Comparison of ENCODE assay signal across 19 mouse cellular contexts in the genomic region with DNA sequence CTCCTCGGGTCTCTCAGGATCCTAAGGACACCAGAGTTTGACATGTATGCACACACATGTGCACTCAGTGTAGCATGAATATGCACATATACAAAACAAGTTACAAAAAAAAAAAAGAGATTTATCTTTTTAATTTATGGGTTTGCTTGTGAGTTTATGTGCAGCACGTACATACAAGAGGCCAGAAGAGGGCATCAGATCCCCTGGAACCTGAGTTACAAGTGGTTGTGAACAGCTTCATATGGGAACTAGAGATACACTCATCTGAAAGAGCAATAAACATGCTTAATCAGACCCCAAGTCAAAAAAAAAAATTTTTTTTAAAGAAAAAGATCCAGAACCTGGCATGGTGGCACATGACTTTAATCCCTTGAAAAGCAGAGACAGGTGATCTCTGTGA. TPM values are rescaled to one million over a fixed set of nuclear protein-coding genes. Genes with fewer than 3 reads are reported as not detected.
DNase-seq lines count a peak whose midpoint lies in the region; ATAC-seq and TF ChIP-seq lines count a peak whose summit lies in the region.
"Had no signal": no experiment of that assay in that cellular context is flagged by ENCODE, and none has a peak within 500 bp of the region (broad histone marks: within the 10 kb centered on the region; RNA-seq: fewer than 3 reads in every experiment).

No protein-coding gene starts in this region.

- TF ChIP-seq CTCF in heart, postnatal 0 days (IDR thresholded peaks at IDR 0.05; ENCODE audit: low read depth) = peak; percentile 14; the same call in 1 of the 2 replicates
- 0 out of 2 replicates have a peak, but pooled peaks have one; percentile 8 for TF ChIP-seq CTCF in lung, embryonic 14.5 days (IDR thresholded peaks at IDR 0.05; ENCODE audit: low read depth)
- no peak for TF ChIP-seq CTCF in brain, embryonic 14.5 days (IDR thresholded peaks at IDR 0.05; ENCODE audit: borderline replicate concordance, extremely low read depth, insufficient read depth, insufficient read length)

- no peak for DNase-seq in heart, postnatal 0 days (ENCODE audit: low spot score)
- DNase-seq in heart, postnatal 10 days = no peak
- no peak for DNase-seq in lung, embryonic 14.5 days
- no peak for DNase-seq in lung, adult 18-20 months
- DNase-seq in CD4-positive helper T cell, adult 2 months (ENCODE audit: low read depth, low spot score) = peak; percentile 73
- DNase-seq in brain, embryonic 14.5 days (ENCODE audit: low read depth) = peak; percentile 32
- DNase-seq in cerebellum, postnatal 4 days (ENCODE audit: low spot score in 2 of 2) = no peak
- DNase-seq: cerebellum, adult 18-20 months; gastrocnemius, postnatal 10 days; right cerebral cortex, postnatal 25 days had no signal

- no peak for TF ChIP-seq POLR2A in brain, embryonic 14.5 days (IDR thresholded peaks at IDR 0.05; ENCODE audit: borderline replicate concordance, extremely low read depth, insufficient read depth, insufficient read length, poor library complexity, severe bottlenecking)

- 0 out of 2 replicates have a peak, but pooled peaks cover 2% of the 10 kb centered on the region for H3K36me3 ChIP-seq in heart, postnatal 0 days (replicated peaks; ENCODE audit: control insufficient read depth, insufficient read depth, low read length)
- H3K36me3 ChIP-seq in lung, embryonic 14.5 days (ENCODE audit: insufficient read depth) = peaks cover 2% of the 10 kb centered on the region
- 0 out of 2 replicates have a peak, but pooled peaks cover 2% of the 10 kb centered on the region for H3K36me3 ChIP-seq in hindbrain, embryonic 12.5 days

- peaks cover 71% of the 10 kb centered on the region for H3K27me3 ChIP-seq in heart, postnatal 0 days (ENCODE audit: control insufficient read depth, insufficient read depth, low read length)
- H3K27me3 ChIP-seq in lung, embryonic 14.5 days (ENCODE audit: insufficient read depth, low read length) = peaks cover 67% of the 10 kb centered on the region
- H3K27me3 ChIP-seq in hindbrain, embryonic 12.5 days = peaks cover 72% of the 10 kb centered on the region

- no peak overlapping the region for H3K9ac ChIP-seq in heart, postnatal 0 days (replicated peaks; ENCODE audit: low read depth, low read length)
- no peak overlapping the region for H3K9ac ChIP-seq in lung, embryonic 14.5 days
- no peak overlapping the region for H3K9ac ChIP-seq in hindbrain, embryonic 12.5 days
- H3K9ac ChIP-seq: embryonic facial prominence, embryonic 12.5 days; forebrain, embryonic 12.5 days; kidney, embryonic 15.5 days had no signal

- no peak for ATAC-seq in heart, postnatal 0 days (ENCODE audit: insufficient read depth, low read depth)
- no peak for ATAC-seq in lung, embryonic 14.5 days (ENCODE audit: insufficient read depth)
- ATAC-seq in hindbrain, embryonic 12.5 days (ENCODE audit: low FRiP score) = no peak

- H3K4me3 ChIP-seq in heart, postnatal 0 days (ENCODE audit: low read depth, low read length) = no peak overlapping the region
- no peak overlapping the region for H3K4me3 ChIP-seq in lung, embryonic 14.5 days (ENCODE audit: low read depth, low read length)
- no peak overlapping the region for H3K4me3 ChIP-seq in hindbrain, embryonic 12.5 days
- H3K4me3 ChIP-seq: embryonic facial prominence, embryonic 12.5 days; forebrain, embryonic 12.5 days; heart, embryonic 10.5 days; hindbrain, embryonic 10.5 days; kidney, embryonic 15.5 days had no signal

- no peaks in the 10 kb centered on the region for H3K9me3 ChIP-seq in heart, postnatal 0 days (replicated peaks; ENCODE audit: control insufficient read depth, low read length)
- H3K9me3 ChIP-seq in lung, embryonic 14.5 days (ENCODE audit: low read depth, low read length) = no peaks in the 10 kb centered on the region
- H3K9me3 ChIP-seq in hindbrain, embryonic 12.5 days (replicated peaks) = no peaks in the 10 kb centered on the region
- H3K9me3 ChIP-seq: embryonic facial prominence, embryonic 12.5 days; forebrain, embryonic 12.5 days; heart, embryonic 10.5 days; hindbrain, embryonic 10.5 days; kidney, embryonic 15.5 days had no signal

- intact Hi-C loops in heart, postnatal 10 days (cut with DNase I) = no loop called here

- H3K4me1 ChIP-seq in heart, postnatal 0 days (ENCODE audit: control insufficient read depth, insufficient read depth) = 0 out of 2 replicates have a peak, but pooled peaks cover 4% of the 10 kb centered on the region
- H3K4me1 ChIP-seq in lung, embryonic 14.5 days (ENCODE audit: insufficient read depth) = peaks cover 5% of the 10 kb centered on the region; the same call in 1 of the 2 replicates
- H3K4me1 ChIP-seq in hindbrain, embryonic 12.5 days = peaks cover 30% of the 10 kb centered on the region

- TF ChIP-seq EP300 in heart, postnatal 0 days (IDR thresholded peaks at IDR 0.05; ENCODE audit: low read depth) = no peak

- H3K27ac ChIP-seq in heart, postnatal 0 days (ENCODE audit: low read depth) = no peak overlapping the region
- H3K27ac ChIP-seq in lung, embryonic 14.5 days (ENCODE audit: low read depth) = no peak overlapping the region
- no peak overlapping the region for H3K27ac ChIP-seq in hindbrain, embryonic 12.5 days
- H3K27ac ChIP-seq: embryonic facial prominence, embryonic 12.5 days; forebrain, embryonic 12.5 days; heart, embryonic 10.5 days; hindbrain, embryonic 10.5 days; kidney, embryonic 15.5 days; macrophage had no signal

- WGBS in heart, postnatal 0 days = 25% methylated on average over 2 of the region's 2 CpGs
- 5% methylated on average over 2 of the region's 2 CpGs for WGBS in lung, embryonic 14.5 days
- 22% methylated on average over 2 of the region's 2 CpGs for WGBS in hindbrain, embryonic 12.5 days

- no peak overlapping the region for H3K4me2 ChIP-seq in heart, postnatal 0 days (ENCODE audit: low read depth, low read length)
- no peak overlapping the region for H3K4me2 ChIP-seq in lung, embryonic 14.5 days
- no peak overlapping the region for H3K4me2 ChIP-seq in hindbrain, embryonic 12.5 days (replicated peaks)
- H3K4me2 ChIP-seq: embryonic facial prominence, embryonic 12.5 days; forebrain, embryonic 12.5 days; kidney, embryonic 15.5 days had no signal

RNA-seq across cellular contexts. Expression of gene Pcgf1, which starts 2.7 kb away (rescaled TPM):
- total RNA-seq in heart, postnatal 0 days (2014; rRNA removed; ENCODE audit: low replicate concordance) = 12.1 and 14.8 TPM in 2 replicates
- polyA plus RNA-seq in heart, postnatal 0 days (2015; fragmentation: Nextera tagmentation; extraction: Ambion mirVana) = 13.2 and 14.7 TPM in 2 replicates
- total RNA-seq in heart, postnatal 10 days (2021) = 1 to 10 TPM; 6.9 to 8.7 TPM
- 28.5 and 29.9 TPM in 2 replicates for polyA plus RNA-seq in lung, embryonic 14.5 days (2014; fragmentation: Nextera tagmentation; extraction: Ambion mirVana)
- polyA plus RNA-seq in brain, embryonic 14.5 days (2012; rRNA removed) = 39.8 and 66.1 TPM in 2 replicates
- polyA plus RNA-seq in hindbrain, embryonic 12.5 days (2016; fragmentation: Nextera tagmentation; extraction: Ambion mirVana) = 39.1 and 39.5 TPM in 2 replicates

RNA-seq across cellular contexts. Expression of gene Tlx2, which starts 4.9 kb away (rescaled TPM):
- total RNA-seq in heart, postnatal 0 days (2014; rRNA removed; ENCODE audit: low replicate concordance) = not detected in 2 replicates
- not detected in 2 replicates for polyA plus RNA-seq in heart, postnatal 0 days (2015; fragmentation: Nextera tagmentation; extraction: Ambion mirVana)
- not detected for total RNA-seq in heart, postnatal 10 days (2021)
- 0.25 and 0.95 TPM in 2 replicates for polyA plus RNA-seq in lung, embryonic 14.5 days (2014; fragmentation: Nextera tagmentation; extraction: Ambion mirVana)
- 0.31 TPM in 1 of 2 replicates, not detected in the other for polyA plus RNA-seq in brain, embryonic 14.5 days (2012; rRNA removed)
- 4.4 and 6.0 TPM in 2 replicates for polyA plus RNA-seq in hindbrain, embryonic 12.5 days (2016; fragmentation: Nextera tagmentation; extraction: Ambion mirVana)
- total RNA-seq: gastrocnemius, postnatal 10 days; layer of hippocampus, postnatal 14 days had no signal
- polyA plus RNA-seq: forebrain, embryonic 12.5 days; limb, embryonic 11.5 days; macrophage had no signal

RNA-seq across cellular contexts. Expression of gene Lbx2, which starts 11.2 kb away (rescaled TPM):
- not detected in 2 replicates for total RNA-seq in heart, postnatal 0 days (2014; rRNA removed; ENCODE audit: low replicate concordance)
- 0.59 and 0.64 TPM in 2 replicates for polyA plus RNA-seq in heart, postnatal 0 days (2015; fragmentation: Nextera tagmentation; extraction: Ambion mirVana)
- total RNA-seq in heart, postnatal 10 days (2021) = 1 to 10 TPM in 1 of 2 experiments, under 1 TPM in 1; 0.55 to 1.3 TPM
- polyA plus RNA-seq in lung, embryonic 14.5 days (2014; fragmentation: Nextera tagmentation; extraction: Ambion mirVana) = 0.84 and 0.89 TPM in 2 replicates
- polyA plus RNA-seq in brain, embryonic 14.5 days (2012; rRNA removed) = 0.29 and 0.78 TPM in 2 replicates
- 0.69 TPM in 1 of 2 replicates, not detected in the other for polyA plus RNA-seq in hindbrain, embryonic 12.5 days (2016; fragmentation: Nextera tagmentation; extraction: Ambion mirVana)
- total RNA-seq: layer of hippocampus, postnatal 14 days had no signal

RNA-seq across cellular contexts. Expression of gene Dqx1, which starts 17.3 kb away (rescaled TPM):
- not detected in 2 replicates for total RNA-seq in heart, postnatal 0 days (2014; rRNA removed; ENCODE audit: low replicate concordance)
- 0.08 and 0.32 TPM in 2 replicates for polyA plus RNA-seq in heart, postnatal 0 days (2015; fragmentation: Nextera tagmentation; extraction: Ambion mirVana)
- total RNA-seq in heart, postnatal 10 days (2021) = under 1 TPM; 0.22 to 0.55 TPM
- polyA plus RNA-seq in lung, embryonic 14.5 days (2014; fragmentation: Nextera tagmentation; extraction: Ambion mirVana) = 0.62 and 1.3 TPM in 2 replicates
- 1.0 and 1.8 TPM in 2 replicates for polyA plus RNA-seq in brain, embryonic 14.5 days (2012; rRNA removed)
- 0.76 and 1.2 TPM in 2 replicates for polyA plus RNA-seq in hindbrain, embryonic 12.5 days (2016; fragmentation: Nextera tagmentation; extraction: Ambion mirVana)

RNA-seq across cellular contexts. Expression of gene Htra2, which starts 19.9 kb away (rescaled TPM):
- 46.3 and 50.3 TPM in 2 replicates for total RNA-seq in heart, postnatal 0 days (2014; rRNA removed; ENCODE audit: low replicate concordance)
- polyA plus RNA-seq in heart, postnatal 0 days (2015; fragmentation: Nextera tagmentation; extraction: Ambion mirVana) = 55.4 and 61.9 TPM in 2 replicates
- 10 to 100 TPM; 32.9 to 35.6 TPM for total RNA-seq in heart, postnatal 10 days (2021)
- 44.0 and 45.0 TPM in 2 replicates for polyA plus RNA-seq in lung, embryonic 14.5 days (2014; fragmentation: Nextera tagmentation; extraction: Ambion mirVana)
- polyA plus RNA-seq in brain, embryonic 14.5 days (2012; rRNA removed) = 63.4 and 99.1 TPM in 2 replicates
- 59.9 and 63.4 TPM in 2 replicates for polyA plus RNA-seq in hindbrain, embryonic 12.5 days (2016; fragmentation: Nextera tagmentation; extraction: Ambion mirVana)

Comparison
In these comparisons a context has a peak if more than half of its experiments do, and no peak if none do; other contexts are left out.
1. DNase-seq: peak in CD4-positive helper T cell, adult 2 months (single experiment) and brain, embryonic 14.5 days (single experiment); none in heart, postnatal 0 days (single experiment), heart, postnatal 10 days (0 of 2), lung, embryonic 14.5 days (single experiment), lung, adult 18-20 months (0 of 2) and cerebellum, postnatal 4 days (0 of 2).